Mouse (Mus musculus): ENCODE data around the gene Rps11.
"Not testable (repeated sequence)": the region's sequence is repeated elsewhere in the genome, so short reads cannot be mapped to it uniquely, and the experiment has no call there.

DNA sequence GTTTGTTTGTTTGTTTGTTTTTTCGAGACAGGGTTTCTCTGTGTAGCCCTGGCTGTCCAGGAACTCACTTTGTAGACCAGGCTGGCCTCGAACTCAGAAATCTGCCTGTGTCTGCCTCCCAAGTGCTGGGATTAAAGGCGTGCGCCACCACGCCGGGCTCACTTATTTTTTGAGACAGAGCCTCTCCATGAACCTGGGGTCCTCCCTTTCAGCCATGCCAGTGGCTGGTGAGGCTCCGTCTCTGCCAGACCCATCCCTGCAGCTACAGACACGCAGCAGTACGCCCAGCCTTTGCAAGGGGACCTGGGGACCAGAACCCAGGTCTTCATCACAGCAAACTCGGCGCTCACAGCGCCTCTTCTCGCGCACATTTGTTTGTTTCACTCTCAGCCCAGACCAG, 28.3 kb downstream of the Rps11 start:
- not testable (repeated sequence) for TF ChIP-seq CTCF (IDR thresholded peaks at IDR 0.05; ENCODE audit: low read depth, low read length); POLR2A (IDR thresholded peaks at IDR 0.05; ENCODE audit: borderline replicate concordance, low read depth, low read length)

Measured in bone marrow macrophage, adult 2 months (primary cell).